Mouse (Mus musculus): Measurements from ENCODE around the gene Zscan29. TPM values are rescaled to one million over a fixed set of nuclear protein-coding genes. Genes with fewer than 3 reads are reported as not detected.

Zscan29 gene
- 1 to 10 TPM; 6.1 to 6.3 TPM for total RNA-seq (2021)
- long read RNA-seq, experiment 1, transcript Zscan29-203 (2 exons, 2,894 nt), result major isoform, 5 of 6 reads
- long read RNA-seq, experiment 1, partial matches to known transcripts, result 0 of 6 reads
- long read RNA-seq, experiment 1, other reads (novel, unspliced or antisense), result 1 of 6 reads
- long read RNA-seq, experiment 2, partial matches to known transcripts, result 0 of 3 reads
- long read RNA-seq, experiment 2, other reads (novel, unspliced or antisense), result 2 of 3 reads

GRCm38 (mm10) chr2:121170980-121171742, at the start of gene Zscan29:
TSS of gene Zscan29 (minus strand) at chr2:121171125.
- DNase-seq (ENCODE audit: low spot score in 2 of 2), result peak; percentile 77 to 86
- intact Hi-C loops (cut with DNase I), result no loop called here

- DNase-seq (ENCODE audit: low spot score in 2 of 2), result no peak
- intact Hi-C loops (cut with DNase I), result no loop called here
Measured at GRCm38 (mm10) chr2:121219994-121220393, 49.1 kb upstream of the Zscan29 start.

- no peak for DNase-seq (ENCODE audit: low spot score in 2 of 2)
- intact Hi-C loops (cut with DNase I), result no loop called here
Measured at GRCm38 (mm10) chr2:121219177-121219576, 48.3 kb upstream of the Zscan29 start.

- no peak for DNase-seq (ENCODE audit: low spot score in 2 of 2)
- intact Hi-C loops (cut with DNase I), result no loop called here
Measured at GRCm38 (mm10) chr2:121214491-121214890, 43.6 kb upstream of the Zscan29 start.

- intact Hi-C loops (cut with DNase I), result no loop called here
- DNase-seq (ENCODE audit: low spot score in 2 of 2), result no peak
Measured at GRCm38 (mm10) chr2:121206541-121206940, 35.6 kb upstream of the Zscan29 start.

GRCm38 (mm10) chr2:121204276-121204675, 33.4 kb upstream of the Zscan29 start:
- intact Hi-C loops (cut with DNase I), result no loop called here
- DNase-seq (ENCODE audit: low spot score in 2 of 2), result no peak

GRCm38 (mm10) chr2:121195466-121195865, 24.5 kb upstream of the Zscan29 start:
- peak; percentile 46 to 72 for DNase-seq (ENCODE audit: low spot score in 2 of 2)
- intact Hi-C loops (cut with DNase I), result no loop called here

- intact Hi-C loops (cut with DNase I), result no loop called here
- no peak for DNase-seq (ENCODE audit: low spot score in 2 of 2)
Measured at GRCm38 (mm10) chr2:121188530-121188929, 17.6 kb upstream of the Zscan29 start.

- intact Hi-C loops (cut with DNase I), result no loop called here
Measured at GRCm38 (mm10) chr2:121184142-121184541, 13.2 kb upstream of the Zscan29 start.

GRCm38 (mm10) chr2:121183431-121183830, 12.5 kb upstream of the Zscan29 start:
- peak in 1 of 2 experiments; percentile 30 for DNase-seq (ENCODE audit: low spot score in 2 of 2)
- intact Hi-C loops (cut with DNase I), result no loop called here

More at GRCm38 (mm10) chr2:121184142-121184541, 13.2 kb upstream of the Zscan29 start:
- no peak for DNase-seq (ENCODE audit: low spot score in 2 of 2)

GRCm38 (mm10) chr2:121178828-121179479, 8.0 kb upstream of the Zscan29 start:
- DNase-seq (ENCODE audit: low spot score in 2 of 2), result no peak
- intact Hi-C loops (cut with DNase I), result no loop called here

- intact Hi-C loops (cut with DNase I), result no loop called here
- DNase-seq (ENCODE audit: low spot score in 2 of 2), result no peak
Measured at GRCm38 (mm10) chr2:121170481-121170971, 399 bp downstream of the Zscan29 start, which contains the start of gene Tubgcp4. TSS of gene Tubgcp4 (plus strand) at chr2:121170654.

- no peak for DNase-seq (ENCODE audit: low spot score in 2 of 2)
- intact Hi-C loops (cut with DNase I), result no loop called here
Measured at GRCm38 (mm10) chr2:121169902-121170301, 1.0 kb downstream of the Zscan29 start.

GRCm38 (mm10) chr2:121169173-121169572, 1.8 kb downstream of the Zscan29 start:
- DNase-seq (ENCODE audit: low spot score in 2 of 2), result no peak
- intact Hi-C loops (cut with DNase I), result no loop called here

GRCm38 (mm10) chr2:121153100-121153499, 17.8 kb downstream of the Zscan29 start:
- no peak for DNase-seq (ENCODE audit: low spot score in 2 of 2)
- intact Hi-C loops (cut with DNase I), result no loop called here

GRCm38 (mm10) chr2:121149679-121150078, 21.2 kb downstream of the Zscan29 start:
- intact Hi-C loops (cut with DNase I), result no loop called here
- no peak for DNase-seq (ENCODE audit: low spot score in 2 of 2)

GRCm38 (mm10) chr2:121142415-121142814, 28.5 kb downstream of the Zscan29 start:
- intact Hi-C loops (cut with DNase I), result no loop called here
- no peak for DNase-seq (ENCODE audit: low spot score in 2 of 2)

GRCm38 (mm10) chr2:121141216-121142035, 29.5 kb downstream of the Zscan29 start:
- no peak for DNase-seq (ENCODE audit: low spot score in 2 of 2)
- intact Hi-C loops (cut with DNase I), result no loop called here

Data from left cerebral cortex, postnatal 14 days (tissue).